Mouse (Mus musculus) mouse embryonic stem cell (cell line): ENCODE results near the gene 5830411N06Rik.

Experiments
- in situ Hi-C, 2 experiments: fragments of 300-500 bp; cut with MboI; formaldehyde crosslinking; loops; 1 replicate in 1 of 2; 3 replicates in 1 of 2; pipeline ENCODE4 v1.14.3; 2019 to 2020; ENCODE audit warnings: low sequenced_read_pairs in 2 of 2, low pct_unique_long_range_greater_than_20kb in 1 of 2, mixed read lengths in 1 of 2; ENCODE audit not compliant: unreplicated experiment in 1 of 2

Gene 5830411N06Rik

DNA sequence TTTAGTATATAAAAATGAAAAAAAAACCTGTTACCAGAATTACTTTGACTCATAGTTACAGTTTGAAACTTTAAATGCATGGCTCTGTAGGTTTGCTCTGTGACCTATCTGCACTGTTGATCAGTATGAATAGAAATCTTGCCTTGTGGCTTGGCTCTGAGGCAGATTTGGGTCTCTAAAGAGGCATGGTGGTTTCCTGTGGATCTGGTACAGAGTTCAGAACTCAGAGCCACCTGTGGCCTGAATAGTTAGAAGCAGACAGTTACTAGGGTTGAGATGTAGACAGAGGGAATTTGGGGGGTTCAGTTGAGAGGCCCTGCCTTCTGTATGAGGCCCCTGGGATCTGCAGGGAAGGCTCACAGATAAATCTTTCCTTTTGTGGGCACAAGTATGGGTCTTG, 74.1 kb downstream of the 5830411N06Rik start:
- in situ Hi-C loops: no loop called here

DNA sequence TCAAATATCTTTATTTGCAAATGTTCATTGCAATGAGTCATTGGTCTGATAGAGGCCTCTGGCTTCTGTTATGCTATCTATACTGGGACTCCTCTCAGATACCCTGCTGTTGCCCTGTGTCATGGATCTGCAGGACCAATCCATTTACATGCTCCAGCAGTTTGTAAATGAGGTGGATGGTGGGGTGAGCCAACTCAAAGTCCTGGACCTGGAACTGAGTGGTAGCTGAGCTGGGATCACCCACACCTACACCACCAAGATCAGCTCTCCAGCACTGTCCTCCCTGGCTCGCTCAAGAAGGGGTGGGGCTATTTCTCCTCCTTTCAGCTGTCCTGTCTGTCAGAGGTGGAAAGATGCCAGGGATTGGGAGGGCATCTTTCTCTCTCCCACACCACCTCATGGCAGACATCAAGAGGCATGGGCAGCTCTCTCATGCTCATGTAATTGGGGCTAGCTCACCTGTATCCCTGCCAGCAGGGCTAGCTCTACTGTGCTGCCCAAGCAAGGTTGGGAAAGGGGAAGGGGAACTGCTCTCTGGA, 82.8 kb downstream of the 5830411N06Rik start:
- in situ Hi-C loops: no loop called here

DNA sequence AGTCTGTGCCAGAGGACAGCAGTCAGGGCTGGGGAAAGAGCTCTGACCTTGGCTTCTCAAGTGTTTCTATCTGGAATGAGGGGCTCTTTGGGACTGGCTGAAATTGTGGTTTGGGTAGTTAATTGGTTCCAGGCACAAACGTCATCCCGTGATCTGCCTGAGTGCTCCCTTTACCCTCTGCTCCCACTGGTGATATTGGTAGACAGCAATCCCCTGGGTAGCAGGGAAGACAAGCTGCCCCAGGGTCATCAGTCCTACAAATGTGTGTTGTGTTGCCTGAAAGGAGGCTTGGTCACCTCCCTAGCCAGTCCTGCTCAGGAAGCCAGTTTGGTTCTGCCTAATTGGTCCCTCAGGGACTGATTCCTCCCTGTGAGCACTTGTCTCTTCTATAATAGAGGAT, 86.6 kb downstream of the 5830411N06Rik start, which contains the start of gene Olfr527:
Gene Olfr527, plus strand, starts transcription at position 301 of the 400 bp plus-strand sequence.
- in situ Hi-C loops: no loop called here
